Mouse (Mus musculus) bone marrow macrophage, adult 2 months (primary cell): Measurements from ENCODE around the gene Txn1.

Experiments used
- CTCF ChIP-seq: IDR thresholded peaks from 2 replicates; pipeline ENCODE4 v1.5.1; 2012; ENCODE audit warnings: low read depth, mild to moderate bottlenecking, low read length, moderate library complexity
- POLR2A ChIP-seq: IDR thresholded peaks from 2 replicates; pipeline ENCODE4 v1.6.1; 2012; ENCODE audit warnings: mild to moderate bottlenecking, low read depth, low read length, borderline replicate concordance

- TF ChIP-seq CTCF (no peak), POLR2A (no peak)
Observed at GRCm38 (mm10) chr4:57954991-57955390, 1.2 kb downstream of the Txn1 start.
